Mouse (Mus musculus): ENCODE results near the gene Zfp934. TPM values are rescaled to one million over a fixed set of nuclear protein-coding genes. Genes with fewer than 3 reads are reported as not detected.
"Not testable (repeated sequence)": the region's sequence is repeated elsewhere in the genome, so short reads cannot be mapped to it uniquely, and the experiment has no call there.

Gene Zfp934
- polyA plus RNA-seq, 1 experiment: 52.0 TPM

- peaks cover 11% of the 10 kb centered on the region for H3K9me3 ChIP-seq (replicated peaks; ENCODE audit: control insufficient read depth, insufficient read depth, low read length, poor library complexity, severe bottlenecking)
- not testable (repeated sequence) for H3K27ac ChIP-seq (ENCODE audit: insufficient read depth, low read length); H3K9ac ChIP-seq (ENCODE audit: low read depth, poor library complexity, severe bottlenecking); H3K27me3 ChIP-seq (ENCODE audit: control insufficient read depth, insufficient read depth, low read length, poor library complexity, severe bottlenecking); H3K4me3 ChIP-seq (ENCODE audit: low read depth, low read length); H3K4me1 ChIP-seq (ENCODE audit: control insufficient read depth, insufficient read depth, low read length); H3K36me3 ChIP-seq (ENCODE audit: control insufficient read depth, insufficient read depth, low read length, poor library complexity, severe bottlenecking)
- TF ChIP-seq CTCF (IDR thresholded peaks at IDR 0.05; ENCODE audit: low read depth, low read length): peak; percentile 45
These were observed 101.1 kb downstream of the Zfp934 start for GRCm38 (mm10) chr13:62469947-62470346.

- Histone ChIP-seq H3K4me3 (ENCODE audit: low read depth, low read length) (peak within 1 kb of the TSS; percentile 97), H3K9ac (ENCODE audit: low read depth, poor library complexity, severe bottlenecking) (peak within 1 kb of the TSS; percentile 69), H3K27ac (ENCODE audit: insufficient read depth, low read length) (peak within 1 kb of the TSS; percentile 46; the same call in 1 of the 2 replicates)
- H3K36me3 ChIP-seq (ENCODE audit: control insufficient read depth, insufficient read depth, low read length, poor library complexity, severe bottlenecking); H3K9me3 ChIP-seq (replicated peaks; ENCODE audit: control insufficient read depth, insufficient read depth, low read length, poor library complexity, severe bottlenecking); H3K4me1 ChIP-seq (ENCODE audit: control insufficient read depth, insufficient read depth, low read length); H3K27me3 ChIP-seq (ENCODE audit: control insufficient read depth, insufficient read depth, low read length, poor library complexity, severe bottlenecking): not testable (repeated sequence)
These were observed 104.3 kb downstream of the Zfp934 start, which contains the start of gene Gm49359 for GRCm38 (mm10) chr13:62466424-62467334. Gm49359 (minus strand) TSS chr13:62466832.

Other genes starting within 250 kb of the Zfp934 start
- gene Gm3604, start 188.0 kb downstream of the Zfp934 start, polyA plus RNA-seq (2011; ENCODE audit: insufficient read depth, insufficient read length, low read depth, missing spikeins): 11.4 and 12.6 TPM in 2 replicates
- gene Gm49359, start 104.4 kb downstream of the Zfp934 start, polyA plus RNA-seq (2011; ENCODE audit: insufficient read depth, insufficient read length, low read depth, missing spikeins): 18.0 and 18.2 TPM in 2 replicates
- not detected in 2 replicates for gene Zfp935, start 12.7 kb downstream of the Zfp934 start, polyA plus RNA-seq (2011; ENCODE audit: insufficient read depth, insufficient read length, low read depth, missing spikeins)
- 7.2 and 8.5 TPM in 2 replicates for gene 6720489N17Rik, start 53.0 kb upstream of the Zfp934 start, polyA plus RNA-seq (2011; ENCODE audit: insufficient read depth, insufficient read length, low read depth, missing spikeins)
- gene Platr25, start 189.5 kb upstream of the Zfp934 start, polyA plus RNA-seq (2011; ENCODE audit: insufficient read depth, insufficient read length, low read depth, missing spikeins): 30.0 and 37.1 TPM in 2 replicates
- 12.0 and 16.3 TPM in 2 replicates for gene Gm5141, start 214.6 kb upstream of the Zfp934 start, polyA plus RNA-seq (2011; ENCODE audit: insufficient read depth, insufficient read length, low read depth, missing spikeins)